Mouse (Mus musculus): ENCODE measurements around the gene Dnajb2.
"Not testable (repeated sequence)": the region's sequence is repeated elsewhere in the genome, so short reads cannot be mapped to it uniquely, and the experiment has no call there.

Dnajb2 gene

DNA sequence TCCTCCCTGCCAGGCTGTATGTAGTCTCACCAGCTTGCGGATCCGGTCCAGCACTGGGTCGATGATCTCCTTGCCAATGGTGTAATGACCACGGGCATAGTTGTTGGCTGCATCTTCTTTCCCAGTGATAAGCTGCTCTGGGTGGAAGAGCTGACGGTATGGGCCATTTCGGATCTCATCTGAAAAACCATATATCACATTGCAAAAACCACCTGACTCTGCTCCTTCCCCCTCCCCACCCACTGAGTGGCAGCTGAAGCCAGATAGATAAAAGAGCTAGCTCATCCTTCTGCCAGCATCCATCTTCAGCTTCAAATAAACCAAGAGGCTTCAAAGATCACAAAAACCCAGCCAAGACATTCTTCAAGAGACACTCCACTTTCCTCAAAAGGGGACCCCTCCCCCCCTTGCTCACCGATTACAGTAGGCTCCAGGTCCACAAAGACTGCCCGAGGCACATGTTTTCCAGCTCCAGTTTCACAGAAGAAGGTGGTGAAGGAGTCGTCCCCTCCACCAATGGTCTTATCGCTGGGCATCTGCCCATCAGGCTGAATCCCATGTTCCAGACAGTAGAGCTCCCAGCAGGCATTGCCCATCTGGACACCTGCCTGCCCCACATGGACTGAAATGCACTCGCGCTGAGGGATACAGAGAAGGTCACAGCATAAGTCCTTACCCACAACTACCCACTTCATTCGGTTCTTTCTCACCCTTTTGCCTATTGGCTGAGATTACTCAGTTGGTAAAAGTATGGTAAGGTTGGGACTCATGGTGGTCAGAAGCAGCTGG lies 19.2 kb upstream of the Dnajb2 start:
- in situ Hi-C loops (cut with MboI; ENCODE audit: low pct_unique_long_range_greater_than_20kb in 1 of 2, low sequenced_read_pairs in 2 of 2, unreplicated experiment in 1 of 2) = no loop called here

DNA sequence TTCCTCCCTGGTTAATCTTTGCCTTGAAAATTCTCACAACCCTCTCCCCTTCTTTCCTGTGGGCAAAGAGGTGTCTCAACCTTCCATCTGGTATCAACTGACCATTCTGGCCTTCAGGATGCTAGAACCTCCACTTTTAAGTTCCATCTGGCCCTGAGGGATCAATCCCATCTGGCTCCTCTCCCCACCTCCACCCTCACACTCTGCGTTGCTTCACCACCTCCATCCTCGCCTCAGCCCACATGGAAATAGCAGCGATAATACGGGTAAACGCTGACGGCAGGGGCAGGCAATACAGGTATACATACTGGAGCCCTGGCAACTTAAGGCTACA lies 18.3 kb upstream of the Dnajb2 start:
- in situ Hi-C loops (cut with MboI; ENCODE audit: low pct_unique_long_range_greater_than_20kb in 1 of 2, low sequenced_read_pairs in 2 of 2, unreplicated experiment in 1 of 2) = no loop called here

DNA sequence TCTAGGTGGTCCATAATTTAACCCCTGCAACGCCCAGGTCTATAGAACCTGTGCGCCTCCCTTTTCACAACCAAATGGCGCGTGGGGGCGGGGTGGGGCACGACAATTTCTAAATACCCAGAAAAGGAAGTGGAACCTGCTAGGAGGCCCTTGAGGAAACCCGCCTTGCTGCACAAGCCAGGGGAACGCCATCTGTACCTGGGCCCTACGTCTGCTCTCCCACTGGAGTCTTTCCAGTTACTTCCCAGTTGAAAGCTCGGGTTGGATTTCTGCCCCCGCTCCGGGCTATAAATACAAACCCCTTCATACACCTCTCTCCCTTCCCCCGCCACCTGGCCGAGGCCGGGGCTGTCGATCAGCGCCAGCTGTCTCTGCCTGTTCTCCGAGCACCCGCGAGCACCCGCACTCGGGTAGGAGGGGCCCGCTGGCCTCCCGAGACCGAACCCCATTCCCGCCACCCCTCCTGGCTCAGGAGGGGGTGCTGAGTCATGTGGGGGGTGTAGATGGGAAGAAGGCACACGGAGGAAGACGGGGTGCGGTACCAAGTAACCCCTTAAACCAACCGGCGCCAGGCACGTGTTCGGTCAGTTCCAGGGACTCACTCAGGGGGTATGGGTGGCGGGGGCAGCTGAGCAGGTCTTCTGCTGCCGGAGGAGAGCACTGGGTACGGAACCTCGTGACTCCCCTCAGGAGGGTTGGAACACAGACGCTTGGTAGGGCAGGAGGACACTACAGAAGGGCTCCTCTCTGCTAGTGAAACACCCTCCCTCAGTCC lies 17.8 kb upstream of the Dnajb2 start:
- in situ Hi-C loops (cut with MboI; ENCODE audit: low pct_unique_long_range_greater_than_20kb in 1 of 2, low sequenced_read_pairs in 2 of 2, unreplicated experiment in 1 of 2) = no loop called here

DNA sequence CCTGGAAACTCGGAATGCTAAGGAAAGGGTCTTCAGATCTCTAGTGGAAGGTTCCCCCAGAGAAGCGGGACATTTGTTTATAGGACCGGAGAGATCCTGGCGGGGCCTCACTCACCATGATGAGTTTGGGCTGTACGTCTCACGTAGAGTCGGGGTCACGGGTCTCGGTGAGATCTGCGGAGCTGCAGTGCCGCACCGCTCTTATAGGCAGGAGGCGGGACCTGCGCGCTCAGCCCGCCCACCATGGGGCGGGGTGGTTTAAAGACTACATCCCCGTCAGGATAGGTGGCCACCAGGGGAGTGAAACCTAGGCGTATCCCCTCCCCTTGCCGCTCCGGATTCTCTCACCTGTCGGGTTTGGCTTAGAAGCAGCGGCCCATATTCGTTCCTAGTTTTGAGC lies 17.1 kb upstream of the Dnajb2 start:
- in situ Hi-C loops (cut with MboI; ENCODE audit: low pct_unique_long_range_greater_than_20kb in 1 of 2, low sequenced_read_pairs in 2 of 2, unreplicated experiment in 1 of 2) = no loop called here

DNA sequence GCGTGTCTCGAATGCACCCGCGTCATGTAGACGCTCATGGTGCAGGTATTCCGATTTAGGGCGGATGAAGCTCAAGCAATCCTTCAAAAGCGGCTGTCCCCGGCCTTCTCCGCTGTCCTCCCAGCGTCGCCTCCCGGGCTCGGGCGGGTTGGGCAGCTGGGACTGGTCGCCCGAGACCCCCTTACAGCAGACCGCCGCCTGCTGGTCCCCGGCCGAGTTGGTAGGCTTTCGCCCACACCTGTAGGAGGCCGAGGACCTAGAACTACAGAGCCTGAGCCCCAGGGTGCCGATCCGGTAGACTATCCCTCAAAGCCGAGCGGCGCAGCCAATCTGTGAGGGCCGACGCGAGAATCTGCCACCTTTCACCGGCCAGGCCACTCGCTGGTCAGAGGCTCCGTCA lies 16.7 kb upstream of the Dnajb2 start, which contains the start of gene Tuba4a:
Tuba4a (minus strand) TSS at position 335 of the 400 bp plus-strand sequence.
- in situ Hi-C loops (cut with MboI; ENCODE audit: low pct_unique_long_range_greater_than_20kb in 1 of 2, low sequenced_read_pairs in 2 of 2, unreplicated experiment in 1 of 2) = no loop called here

DNA sequence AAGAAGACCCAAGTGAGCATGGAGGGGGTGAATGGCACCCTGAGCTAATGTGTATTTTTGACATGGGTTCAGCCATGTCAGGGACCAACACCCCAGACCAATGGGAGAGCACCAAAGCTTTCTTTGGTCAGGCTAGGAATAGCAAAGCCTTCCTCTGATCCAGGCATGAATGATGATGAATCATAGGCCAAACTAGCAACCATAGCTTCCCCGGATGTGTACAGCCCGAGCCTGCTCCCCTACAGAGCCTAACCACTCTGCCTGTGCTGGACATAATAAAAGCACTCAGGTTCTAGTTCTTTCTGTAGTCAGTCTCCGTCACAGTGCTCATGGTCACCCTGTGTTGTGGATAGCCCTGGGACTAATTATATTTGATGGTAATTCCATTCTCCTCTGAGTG lies 14.7 kb upstream of the Dnajb2 start:
- in situ Hi-C loops (cut with MboI; ENCODE audit: low pct_unique_long_range_greater_than_20kb in 1 of 2, low sequenced_read_pairs in 2 of 2, unreplicated experiment in 1 of 2) = no loop called here

DNA sequence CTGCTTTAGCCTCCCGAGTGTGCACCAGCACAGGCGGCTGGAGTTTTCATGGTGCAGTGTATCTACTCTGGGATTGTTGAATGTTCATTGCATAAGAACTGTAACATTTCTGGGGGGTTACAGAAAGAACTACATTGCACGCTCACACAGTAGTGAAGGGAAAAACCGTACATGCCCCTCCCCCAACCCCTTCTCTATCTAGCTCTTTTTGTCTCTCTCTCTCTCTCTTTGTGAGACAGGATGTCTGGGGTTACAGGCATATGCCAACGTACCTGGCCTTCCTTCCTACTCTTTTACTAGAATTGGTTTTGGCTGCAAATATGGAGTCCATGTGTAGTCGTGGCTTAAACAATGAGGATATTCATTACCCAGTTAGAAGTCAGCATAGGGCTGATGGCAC lies 13.3 kb upstream of the Dnajb2 start:
- in situ Hi-C loops (cut with MboI; ENCODE audit: low pct_unique_long_range_greater_than_20kb in 1 of 2, low sequenced_read_pairs in 2 of 2, unreplicated experiment in 1 of 2) = no loop called here

DNA sequence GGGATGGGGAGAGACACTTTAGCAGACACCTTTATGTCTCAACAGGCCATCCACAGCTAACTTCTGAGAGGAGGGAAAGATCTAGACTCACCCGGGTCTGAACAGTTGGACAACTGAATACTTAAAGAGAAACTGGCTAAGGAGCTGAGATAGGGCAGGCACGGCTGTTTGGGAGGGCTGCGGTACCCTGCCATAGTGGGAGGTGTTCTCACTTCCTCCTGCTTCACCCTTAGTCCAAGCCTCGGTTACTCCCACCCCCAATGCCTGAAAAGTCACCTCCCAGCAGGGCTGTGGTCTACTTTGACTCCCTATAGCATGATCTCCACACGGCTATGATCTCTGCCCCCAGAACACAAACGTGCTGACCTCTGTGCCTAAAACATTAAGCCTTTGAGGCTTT lies 12.7 kb upstream of the Dnajb2 start:
- in situ Hi-C loops (cut with MboI; ENCODE audit: low pct_unique_long_range_greater_than_20kb in 1 of 2, low sequenced_read_pairs in 2 of 2, unreplicated experiment in 1 of 2) = no loop called here

DNA sequence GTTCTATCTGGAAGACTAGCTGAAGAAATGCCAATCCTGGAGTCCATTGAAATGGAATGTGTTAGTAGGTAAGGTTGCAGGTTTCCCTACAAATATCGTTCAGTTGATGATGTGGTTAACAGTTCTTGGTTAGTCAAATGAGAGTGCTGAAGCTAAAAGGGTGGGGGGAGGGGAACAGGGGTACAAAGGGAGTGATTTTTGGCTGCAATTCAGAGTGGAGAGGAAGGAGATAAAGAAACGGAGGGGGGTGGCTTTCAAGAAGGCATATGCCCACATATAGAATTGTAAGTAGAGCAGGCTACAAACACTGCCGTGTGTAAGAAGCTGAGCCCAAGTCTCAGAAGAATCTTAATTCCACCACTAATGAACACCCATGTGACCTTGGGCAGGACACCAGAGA lies 10.7 kb upstream of the Dnajb2 start:
- in situ Hi-C loops (cut with MboI; ENCODE audit: low pct_unique_long_range_greater_than_20kb in 1 of 2, low sequenced_read_pairs in 2 of 2, unreplicated experiment in 1 of 2) = no loop called here

DNA sequence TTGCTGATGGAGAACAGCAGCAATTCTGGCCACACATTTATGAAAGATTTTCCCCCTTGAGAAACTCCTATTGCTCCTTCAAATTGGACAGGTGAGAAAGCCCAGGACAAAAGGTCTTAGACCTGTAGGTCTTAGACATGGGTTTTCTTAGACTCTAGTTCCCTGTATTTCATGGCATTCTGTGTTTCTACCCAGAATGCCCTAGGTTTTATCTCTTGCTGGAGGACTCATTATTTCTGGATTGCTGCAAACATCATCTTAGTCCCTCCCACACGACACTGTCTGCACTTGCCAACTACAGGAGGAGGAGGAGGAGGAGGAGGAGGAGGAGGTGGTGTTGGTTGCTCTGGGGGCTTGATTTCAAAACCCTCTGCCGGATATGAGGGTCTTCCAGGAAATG lies 10.1 kb upstream of the Dnajb2 start:
- in situ Hi-C loops (cut with MboI; ENCODE audit: low pct_unique_long_range_greater_than_20kb in 1 of 2, low sequenced_read_pairs in 2 of 2, unreplicated experiment in 1 of 2) = no loop called here

DNA sequence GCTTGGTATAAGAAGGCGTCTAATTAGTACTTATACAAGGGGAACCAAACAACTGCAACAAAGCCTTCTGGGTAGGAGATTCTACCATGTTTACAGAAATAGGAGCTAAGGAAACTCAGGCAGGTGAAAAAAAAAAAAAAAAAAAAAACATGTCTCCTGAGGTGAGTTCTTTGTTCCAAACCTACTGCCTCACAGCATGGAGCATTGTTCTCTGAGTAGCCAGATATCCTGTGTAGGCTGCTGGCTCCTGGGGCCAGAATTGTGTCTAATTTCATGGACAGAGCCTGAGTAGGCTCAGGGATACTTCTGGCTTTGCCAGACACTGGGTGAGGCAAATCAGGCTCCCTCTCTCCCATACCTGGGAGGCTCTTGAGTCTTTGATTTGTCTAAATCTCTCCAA lies 8.6 kb upstream of the Dnajb2 start:
- in situ Hi-C loops (cut with MboI; ENCODE audit: low pct_unique_long_range_greater_than_20kb in 1 of 2, low sequenced_read_pairs in 2 of 2, unreplicated experiment in 1 of 2) = no loop called here

DNA sequence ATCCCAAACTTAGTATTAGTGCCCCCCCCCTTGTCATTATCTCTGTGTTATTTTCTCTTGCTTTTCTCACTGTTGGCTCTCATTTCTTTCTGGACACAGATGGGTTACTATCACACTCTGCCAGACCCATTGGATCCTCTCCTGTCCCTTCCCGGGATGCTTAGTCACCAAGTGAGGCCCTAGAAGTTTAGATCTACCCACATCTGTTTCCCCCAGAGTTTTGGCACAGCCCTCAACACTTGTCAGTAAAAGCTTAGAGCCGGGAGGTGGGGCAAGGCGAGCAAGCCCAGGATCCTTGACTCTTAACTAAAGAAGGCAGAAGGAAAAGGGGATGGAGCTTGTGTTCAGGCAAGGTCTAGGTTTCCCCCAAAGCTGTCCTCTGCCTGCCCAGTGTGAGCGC lies 7.0 kb upstream of the Dnajb2 start:
- in situ Hi-C loops (cut with MboI; ENCODE audit: low pct_unique_long_range_greater_than_20kb in 1 of 2, low sequenced_read_pairs in 2 of 2, unreplicated experiment in 1 of 2) = no loop called here

DNA sequence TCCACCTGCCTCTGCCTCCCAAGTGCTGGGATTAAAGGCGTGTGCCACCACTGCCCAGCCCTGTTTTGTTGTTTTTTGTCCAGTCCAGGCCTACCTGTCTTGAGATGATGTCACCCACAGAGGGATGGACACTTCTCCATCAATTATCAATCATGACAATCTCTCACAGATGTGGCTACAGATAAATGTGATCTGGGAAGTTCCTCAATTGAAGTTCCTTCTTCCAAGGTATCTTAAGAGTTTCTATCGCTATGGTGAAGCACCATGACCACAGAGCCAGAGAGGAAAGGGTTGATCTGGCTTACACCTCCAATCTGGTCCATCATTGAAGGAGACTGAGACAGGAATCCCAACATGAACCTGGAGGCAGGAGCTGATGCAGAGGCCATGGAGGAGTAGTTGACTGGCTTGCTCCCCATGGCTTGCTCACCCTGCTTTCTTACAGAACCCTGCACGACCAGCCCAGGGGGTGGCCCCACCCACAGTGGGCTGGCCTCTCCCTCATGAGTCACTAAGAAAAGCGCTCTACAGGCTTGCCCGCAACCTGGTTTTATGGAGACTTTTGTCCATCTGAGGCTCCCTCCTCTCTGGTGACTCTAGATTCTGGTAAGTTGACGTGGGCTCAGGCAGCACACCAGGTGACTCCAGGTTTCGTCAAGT lies 5.7 kb upstream of the Dnajb2 start:
- in situ Hi-C loops (cut with MboI; ENCODE audit: low pct_unique_long_range_greater_than_20kb in 1 of 2, low sequenced_read_pairs in 2 of 2, unreplicated experiment in 1 of 2) = no loop called here

DNA sequence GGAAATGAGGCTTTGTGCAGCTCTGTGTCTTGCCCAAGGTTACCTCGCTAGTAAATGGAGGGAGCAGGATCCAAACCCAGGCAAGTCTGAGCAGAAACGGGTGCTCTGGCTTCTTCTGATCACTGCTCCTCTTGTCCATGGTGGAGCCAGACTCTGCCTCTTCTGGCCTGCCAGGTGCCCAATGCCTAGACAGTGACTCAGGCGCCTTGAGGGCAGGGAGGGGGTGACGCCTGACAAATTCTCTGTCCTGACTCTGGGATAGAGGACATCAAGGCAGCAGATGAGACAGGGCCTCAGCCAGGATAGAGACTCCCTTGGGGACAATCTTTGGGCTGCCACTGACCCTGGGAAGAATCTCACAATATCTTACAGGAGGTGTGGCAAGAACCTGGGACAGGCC lies 5.0 kb upstream of the Dnajb2 start:
- in situ Hi-C loops (cut with MboI; ENCODE audit: low pct_unique_long_range_greater_than_20kb in 1 of 2, low sequenced_read_pairs in 2 of 2, unreplicated experiment in 1 of 2) = no loop called here

DNA sequence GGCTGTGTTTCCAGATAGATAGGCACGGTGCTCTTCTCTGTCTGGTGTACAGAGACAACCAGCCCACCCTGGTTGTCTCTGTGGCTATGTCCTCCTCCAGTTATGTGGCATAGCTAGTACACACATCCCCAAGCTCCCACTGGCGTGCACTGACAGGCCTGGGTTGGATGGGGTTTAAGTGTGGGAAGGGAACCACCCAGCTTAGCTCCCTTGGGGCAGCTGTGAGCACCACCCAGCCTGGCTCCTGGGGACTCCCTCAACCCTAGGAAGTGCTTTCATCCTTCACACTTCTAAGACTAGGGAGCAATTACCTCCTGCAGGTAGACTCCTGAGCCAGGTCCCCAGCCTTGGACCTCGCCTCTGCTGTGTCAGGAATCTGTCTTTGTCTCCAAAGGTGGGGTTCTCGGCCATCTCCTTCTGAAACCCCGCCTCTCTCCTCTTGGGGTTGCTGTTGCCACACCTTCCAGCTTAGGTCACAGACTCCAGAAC lies 4.5 kb upstream of the Dnajb2 start, which contains the start of gene A630095N17Rik:
A630095N17Rik (minus strand) TSS at position 439 of the 489 bp plus-strand sequence.
- in situ Hi-C loops (cut with MboI; ENCODE audit: low pct_unique_long_range_greater_than_20kb in 1 of 2, low sequenced_read_pairs in 2 of 2, unreplicated experiment in 1 of 2) = no loop called here

DNA sequence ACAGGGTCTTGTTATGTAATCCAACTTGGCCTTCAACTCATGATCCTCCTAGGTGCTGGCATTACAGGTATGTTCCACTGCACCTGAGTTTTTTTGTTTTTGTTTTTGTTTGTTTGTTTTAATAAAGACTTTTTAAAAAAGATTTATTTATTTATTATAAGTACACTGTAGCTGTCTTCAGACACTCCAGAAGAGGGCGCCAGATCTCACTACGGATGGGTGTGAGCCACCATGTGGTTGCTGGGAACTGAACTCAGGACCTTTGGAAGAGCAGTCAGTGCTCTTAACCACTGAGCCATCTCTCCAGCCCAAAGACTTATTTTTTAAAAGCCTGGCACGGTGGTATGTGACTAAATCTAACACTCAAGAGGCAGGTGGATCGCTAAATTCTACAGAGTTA lies 3.7 kb upstream of the Dnajb2 start:
- in situ Hi-C loops (cut with MboI; ENCODE audit: low pct_unique_long_range_greater_than_20kb in 1 of 2, low sequenced_read_pairs in 2 of 2, unreplicated experiment in 1 of 2) = not testable (repeated sequence)

DNA sequence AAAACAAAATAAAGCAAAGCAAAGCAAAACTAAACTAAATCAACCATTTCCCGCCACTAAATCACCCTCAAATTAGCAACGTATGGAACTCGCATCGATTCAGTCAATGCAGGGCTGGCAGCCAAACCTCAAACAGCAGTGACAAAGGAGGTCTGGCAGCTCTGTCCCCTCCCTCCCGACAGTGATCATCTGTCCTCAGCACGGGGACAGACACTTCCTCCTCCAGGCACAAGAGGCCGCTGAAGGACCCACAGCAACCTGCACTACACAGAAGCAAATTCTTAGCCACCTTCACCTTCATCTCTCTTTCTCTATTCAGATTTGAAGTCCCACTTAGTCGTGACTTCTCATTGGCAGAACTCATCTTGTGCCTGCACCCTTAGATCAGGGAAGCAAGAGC lies 1.6 kb upstream of the Dnajb2 start:
- in situ Hi-C loops (cut with MboI; ENCODE audit: low pct_unique_long_range_greater_than_20kb in 1 of 2, low sequenced_read_pairs in 2 of 2, unreplicated experiment in 1 of 2) = no loop called here

DNA sequence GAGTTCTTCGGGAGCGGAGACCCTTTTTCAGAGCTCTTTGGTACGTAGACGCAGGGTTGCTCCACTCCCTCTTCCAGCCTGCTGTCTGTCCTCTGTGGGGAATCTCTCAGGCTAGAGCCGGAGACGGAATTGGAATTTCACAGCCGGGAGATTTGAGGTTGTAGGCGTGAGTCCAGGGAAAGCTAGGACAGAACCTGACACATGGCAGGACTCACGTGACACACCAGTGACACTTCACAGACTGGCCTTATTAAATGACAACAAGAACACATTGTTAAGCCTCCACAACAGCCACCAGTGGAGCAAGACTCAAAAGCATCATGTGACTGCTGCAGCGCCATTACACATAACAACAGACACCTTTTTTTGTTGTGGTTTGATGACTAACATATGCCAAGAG lies 3.4 kb downstream of the Dnajb2 start:
- in situ Hi-C loops (cut with MboI; ENCODE audit: low pct_unique_long_range_greater_than_20kb in 1 of 2, low sequenced_read_pairs in 2 of 2, unreplicated experiment in 1 of 2) = no loop called here

DNA sequence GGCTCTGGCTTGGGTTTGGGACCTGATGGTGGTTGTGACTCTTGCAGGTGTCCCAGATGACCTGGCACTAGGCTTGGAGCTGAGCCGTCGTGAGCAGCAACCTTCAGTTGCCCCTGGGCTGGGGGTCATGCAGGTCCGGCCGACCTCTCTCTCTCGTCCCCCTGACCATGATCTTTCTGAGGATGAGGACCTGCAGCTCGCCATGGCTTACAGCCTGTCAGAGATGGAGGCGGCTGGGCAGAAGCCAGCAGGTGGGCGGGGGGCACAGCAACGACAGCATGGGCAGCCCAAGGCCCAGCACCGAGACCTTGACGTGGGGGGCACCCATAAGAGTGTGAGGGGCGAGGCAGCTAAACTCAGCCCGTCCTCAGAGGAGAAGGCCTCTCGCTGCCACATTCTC lies 7.2 kb downstream of the Dnajb2 start:
- in situ Hi-C loops (cut with MboI; ENCODE audit: low pct_unique_long_range_greater_than_20kb in 1 of 2, low sequenced_read_pairs in 2 of 2, unreplicated experiment in 1 of 2) = no loop called here
